Mouse (Mus musculus) G1E (cell line): ENCODE measurements around the gene Zswim3. TPM values are rescaled to one million over a fixed set of nuclear protein-coding genes. Genes with fewer than 3 reads are reported as not detected.

Experiments
- ATAC-seq: 2 replicates; pipeline ENCODE4 v1.8.0; 2016; ENCODE audit warnings: mild to moderate bottlenecking; ENCODE audit not compliant: insufficient number of reproducible peaks, poor library complexity, low FRiP score, severe bottlenecking; ENCODE audit errors: extremely low read depth
- DNase-seq: peaks from one replicate; pipeline ENCODE4 v3.0.0; 2012; ENCODE audit warnings: low spot score
- H3K27me3 ChIP-seq: 2 replicates; pipeline ENCODE4 v1.6.1; 2012; ENCODE audit warnings: mild to moderate bottlenecking, low read length, inconsistent platforms; ENCODE audit not compliant: insufficient read depth
- H3K36me3 ChIP-seq: replicated peaks from 2 replicates; pipeline ENCODE3; 2012; ENCODE audit warnings: mild to moderate bottlenecking, inconsistent platforms
- H3K4me1 ChIP-seq: 2 replicates; pipeline ENCODE4 v1.6.1; 2012; ENCODE audit warnings: low read depth, low read length, inconsistent platforms, mixed read lengths; ENCODE audit not compliant: insufficient read depth
- H3K4me3 ChIP-seq: 2 replicates; pipeline ENCODE4 v1.5.1; 2012; ENCODE audit warnings: low read depth, mild to moderate bottlenecking, inconsistent platforms, low read length, moderate library complexity, mixed read lengths
- H3K9me3 ChIP-seq: replicated peaks from 2 replicates; pipeline ENCODE4 v1.6.1; 2012; ENCODE audit warnings: inconsistent platforms
- CTCF ChIP-seq: IDR thresholded peaks from 2 replicates; pipeline ENCODE4 v1.5.1; 2012; ENCODE audit warnings: low read depth, low read length, inconsistent platforms, mixed read lengths
- GATA1 ChIP-seq: IDR thresholded peaks from 2 replicates; pipeline ENCODE4 v1.6.1; 2012; ENCODE audit warnings: borderline replicate concordance, low read length, inconsistent platforms, mixed read lengths
- GATA2 ChIP-seq: IDR thresholded peaks from 2 replicates; pipeline ENCODE4 v1.6.1; 2012; ENCODE audit warnings: low read depth, low read length, inconsistent platforms, borderline replicate concordance
- POLR2AphosphoS5 ChIP-seq: IDR thresholded peaks from 2 replicates; pipeline ENCODE4 v1.6.1; 2012; ENCODE audit warnings: low read depth, low read length, inconsistent platforms; ENCODE audit not compliant: insufficient replicate concordance
- TAL1 ChIP-seq: conservative IDR thresholded peaks from 2 replicates; pipeline ENCODE4 v1.6.1; 2012; ENCODE audit warnings: low read depth, low read length, inconsistent platforms, mixed read lengths
- polyA plus RNA-seq: library from polyadenylated mRNA; stranded (reverse); fragments of >175 nt; gene quantifications from 2 replicates; pipeline ENCODE4 v1.2.3, GENCODE M21; 2012
- total RNA-seq, 2 experiments: library from RNA; stranded (forward) in 1 of 2; stranded (reverse) in 1 of 2; fragments of 200-1000 nt in 1 of 2; fragments of >200 nt in 1 of 2; fragmentation: Nextera tagmentation in 1 of 2; gene quantifications; 2 replicates each; pipeline ENCODE4 v1.2.3; 2014 to 2017

Zswim3 gene
- total and polyA plus RNA-seq, 3 experiments: 1.2 to 7.1 (median 5.3) TPM

DNA sequence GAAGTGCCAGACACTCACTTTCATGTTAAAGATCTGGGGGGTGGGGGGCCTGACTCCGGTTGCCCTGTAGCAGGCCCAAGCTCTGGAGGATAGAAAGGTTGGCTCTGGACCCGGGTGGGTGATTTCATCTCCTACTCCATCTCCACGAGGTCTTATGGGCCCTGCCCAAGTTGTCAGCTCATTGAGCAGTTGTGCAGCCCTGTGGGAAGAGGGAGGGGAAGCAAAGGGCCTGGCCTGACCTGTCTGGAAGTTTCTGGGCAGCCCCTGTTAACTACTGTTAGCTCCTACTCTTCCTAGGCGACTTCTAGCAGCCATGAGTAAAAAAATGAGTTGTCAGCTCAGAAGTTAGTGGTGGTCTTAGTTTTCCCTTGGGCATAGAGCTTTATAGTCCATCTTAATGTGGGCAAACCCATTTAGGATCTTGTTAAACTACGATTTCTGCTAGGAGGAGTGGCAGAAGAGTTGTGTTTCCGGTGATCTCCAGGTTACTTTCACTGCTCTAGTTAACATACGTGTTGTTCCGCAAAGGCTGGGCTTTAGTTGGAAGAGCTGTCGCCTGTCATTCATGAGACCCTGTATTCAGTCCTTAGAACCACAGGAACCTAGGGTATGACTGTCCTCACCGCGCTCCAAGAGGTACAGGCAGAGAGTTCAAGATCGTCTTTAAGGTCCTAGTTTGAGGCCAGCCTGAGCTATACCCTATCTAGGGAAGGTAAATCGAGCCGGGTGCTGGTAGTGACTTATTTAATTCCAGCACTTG lies 31.5 kb upstream of the Zswim3 start:
- H3K4me1 ChIP-seq: peaks cover 49% of the 10 kb centered on the region
- H3K36me3 ChIP-seq: peaks cover 35% of the 10 kb centered on the region
- TF ChIP-seq TAL1 (no peak), GATA2 (no peak), POLR2AphosphoS5 (no peak), GATA1 (no peak), CTCF (no peak)
- H3K9me3 ChIP-seq: no peaks in the 10 kb centered on the region
- no peak overlapping the region for H3K4me3 ChIP-seq
- H3K27me3 ChIP-seq: peaks cover 21% of the 10 kb centered on the region
- DNase-seq: no peak
- no peak for ATAC-seq

- ATAC-seq (no peak), DNase-seq (no peak)
- peaks cover 48% of the 10 kb centered on the region for H3K4me1 ChIP-seq
Observed at GRCm38 (mm10) chr2:164773989-164774364, 30.9 kb upstream of the Zswim3 start.

DNA sequence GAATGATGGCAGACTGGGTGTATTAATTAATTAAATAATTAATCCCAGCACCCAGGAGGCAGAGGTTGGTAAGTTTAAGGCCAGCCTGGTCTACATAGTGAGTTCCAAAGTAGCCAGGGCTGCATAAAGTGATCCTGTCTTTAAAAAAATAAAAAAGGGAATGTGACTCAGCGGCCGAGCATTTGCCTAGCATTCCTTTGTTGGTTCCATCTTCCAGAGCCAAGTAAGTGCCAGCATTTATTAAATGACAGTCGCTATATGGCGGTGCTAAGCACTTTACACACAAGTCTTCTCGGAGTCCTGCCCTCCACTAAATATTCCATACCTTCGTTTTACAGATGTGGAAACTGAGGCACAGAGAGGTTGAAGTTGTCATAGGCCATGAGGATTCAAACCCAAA lies 28.8 kb upstream of the Zswim3 start:
- TF ChIP-seq TAL1: no peak
- peaks cover 25% of the 10 kb centered on the region for H3K36me3 ChIP-seq
- no peaks in the 10 kb centered on the region for H3K9me3 ChIP-seq
- peaks cover 32% of the 10 kb centered on the region for H3K4me1 ChIP-seq
- H3K4me3 ChIP-seq: no peak overlapping the region
- DNase-seq: no peak
- H3K27me3 ChIP-seq: peaks cover 38% of the 10 kb centered on the region
- no peak for ATAC-seq

More at GRCm38 (mm10) chr2:164773989-164774364, 30.9 kb upstream of the Zswim3 start:
- no peak; the same call in 1 of the 2 replicates for TF ChIP-seq POLR2AphosphoS5
- TF ChIP-seq GATA1: no peak
- TF ChIP-seq TAL1: no peak
- no peak for TF ChIP-seq GATA2
- TF ChIP-seq CTCF: no peak
- no peak overlapping the region; the same call in 1 of the 2 replicates for H3K4me3 ChIP-seq
- peaks cover 33% of the 10 kb centered on the region for H3K36me3 ChIP-seq
- H3K27me3 ChIP-seq: peaks cover 27% of the 10 kb centered on the region
- no peaks in the 10 kb centered on the region for H3K9me3 ChIP-seq

DNA sequence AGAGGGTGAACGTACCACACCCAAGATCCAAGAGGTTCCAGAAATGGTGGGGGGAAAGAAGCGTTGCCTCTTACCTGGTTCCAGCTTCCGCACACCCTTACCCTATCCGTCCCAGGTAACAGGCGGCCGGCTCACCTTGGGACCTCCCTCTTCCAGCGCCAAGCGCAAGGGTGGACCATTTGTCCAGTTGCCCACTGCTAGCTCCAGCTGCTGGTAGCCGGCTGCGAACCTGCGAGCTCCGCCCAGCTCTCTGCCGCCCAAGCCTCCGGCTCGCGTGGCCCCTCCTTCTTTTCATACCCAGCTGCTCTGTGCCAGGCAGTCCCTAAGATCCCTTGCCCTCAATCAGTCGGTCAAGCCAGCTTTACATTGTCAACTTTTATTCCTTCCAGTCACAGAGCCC lies 28.1 kb upstream of the Zswim3 start:
- DNase-seq (no peak), ATAC-seq (no peak)
- H3K36me3 ChIP-seq: peaks cover 18% of the 10 kb centered on the region
- TF ChIP-seq GATA2: no peak
- no peak for TF ChIP-seq GATA1
- no peak for TF ChIP-seq TAL1
- TF ChIP-seq CTCF: no peak
- TF ChIP-seq POLR2AphosphoS5: no peak
- H3K4me3 ChIP-seq: no peak overlapping the region
- H3K4me1 ChIP-seq: peaks cover 28% of the 10 kb centered on the region
- H3K9me3 ChIP-seq: no peaks in the 10 kb centered on the region
- peaks cover 42% of the 10 kb centered on the region for H3K27me3 ChIP-seq

- ATAC-seq (no peak), DNase-seq (no peak)
- Histone ChIP-seq H3K9me3 (no peaks in the 10 kb centered on the region), H3K36me3 (peaks cover 12% of the 10 kb centered on the region), H3K4me3 (no peak overlapping the region; the same call in 1 of the 2 replicates), H3K27me3 (peaks cover 46% of the 10 kb centered on the region), H3K4me1 (peaks cover 21% of the 10 kb centered on the region)
- TF ChIP-seq GATA1 (no peak), GATA2 (no peak), POLR2AphosphoS5 (no peak), TAL1 (no peak), CTCF (no peak)
Observed at GRCm38 (mm10) chr2:164777246-164778014, 27.5 kb upstream of the Zswim3 start.

- no peak overlapping the region; the same call in 1 of the 2 replicates for H3K4me3 ChIP-seq
- no peak for ATAC-seq
- no peak for DNase-seq
- H3K9me3 ChIP-seq: no peaks in the 10 kb centered on the region
- H3K4me1 ChIP-seq: peaks cover 19% of the 10 kb centered on the region
- TF ChIP-seq POLR2AphosphoS5: no peak
- no peak for TF ChIP-seq TAL1
- no peak for TF ChIP-seq CTCF
- no peak for TF ChIP-seq GATA1
- no peak for TF ChIP-seq GATA2
- H3K27me3 ChIP-seq: peaks cover 46% of the 10 kb centered on the region
- H3K36me3 ChIP-seq: peaks cover 9% of the 10 kb centered on the region
Observed at GRCm38 (mm10) chr2:164778015-164778287, 26.9 kb upstream of the Zswim3 start.
